Mouse (Mus musculus): ENCODE data around the gene Exo5. TPM values are rescaled to one million over a fixed set of nuclear protein-coding genes. Genes with fewer than 3 reads are reported as not detected.
A peak's percentile ranks its signal among the peaks of the same experiment; 100 is the strongest.

Exo5 gene
- polyA plus RNA-seq, 1 experiment from 2014 or later = 22.4 TPM

DNA sequence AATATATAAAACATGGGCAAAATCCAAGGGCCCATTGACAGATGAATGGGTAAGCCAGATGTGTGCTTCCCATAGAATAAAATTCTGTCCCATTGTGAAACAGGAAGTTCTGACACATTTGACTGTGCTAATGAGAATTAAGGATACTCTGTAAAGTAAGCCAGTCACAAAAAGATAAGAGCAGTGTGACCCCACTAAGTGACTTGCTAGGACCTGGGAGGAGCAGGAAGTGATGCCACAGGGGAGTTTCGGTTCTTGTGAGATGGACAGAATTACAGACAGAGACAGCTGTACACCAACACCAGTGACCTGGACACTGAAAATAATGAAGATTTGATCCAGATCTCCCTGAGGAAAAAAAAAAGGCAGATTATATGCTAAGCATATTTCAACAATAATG lies 11.0 kb downstream of the Exo5 start:
- H3K9ac ChIP-seq (ENCODE audit: low read length) = no peak overlapping the region
- no peaks in the 10 kb centered on the region for H3K4me1 ChIP-seq (replicated peaks; ENCODE audit: control insufficient read depth, insufficient read depth, low read length)
- WGBS = 74% methylated on average over 1 of the region's 1 CpGs
- ATAC-seq (replicated peaks; ENCODE audit: low FRiP score, low TSS enrichment, low read depth) = no peak
- H3K27me3 ChIP-seq (replicated peaks; ENCODE audit: control insufficient read depth, insufficient read depth, low read length) = no peaks in the 10 kb centered on the region
- H3K4me2 ChIP-seq (ENCODE audit: low read length) = no peak overlapping the region
- H3K9me3 ChIP-seq (ENCODE audit: control insufficient read depth, low read length) = no peaks in the 10 kb centered on the region
- H3K4me3 ChIP-seq (ENCODE audit: low read depth, low read length) = no peak overlapping the region
- H3K27ac ChIP-seq (ENCODE audit: low read depth) = no peak overlapping the region
- DNase-seq (ENCODE audit: low spot score) = no peak
- no peaks in the 10 kb centered on the region for H3K36me3 ChIP-seq (ENCODE audit: control insufficient read depth, insufficient read depth, low read length)

DNA sequence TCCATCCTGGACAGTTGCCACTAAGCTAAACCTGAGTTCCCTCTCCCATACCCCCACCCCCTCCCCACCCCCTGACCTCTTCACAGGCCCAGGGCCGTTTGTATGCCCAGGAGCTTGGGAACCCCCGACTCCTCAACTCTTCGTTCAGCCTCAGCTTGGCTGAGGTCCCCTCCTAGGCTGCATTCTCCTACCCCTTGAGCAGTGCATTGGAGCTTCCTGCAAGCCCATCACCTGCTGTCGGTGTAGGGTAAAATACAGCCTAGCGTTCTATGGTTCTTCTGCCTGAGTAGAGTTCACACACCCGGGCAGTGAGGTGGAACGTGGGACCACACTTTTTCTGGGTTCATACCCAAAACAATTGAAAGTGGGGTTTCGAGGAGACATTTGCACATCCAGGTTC lies 11.4 kb downstream of the Exo5 start:
- Histone ChIP-seq H3K9me3 (ENCODE audit: control insufficient read depth, low read length) (no peaks in the 10 kb centered on the region), H3K27ac (ENCODE audit: low read depth) (no peak overlapping the region), H3K27me3 (replicated peaks; ENCODE audit: control insufficient read depth, insufficient read depth, low read length) (no peaks in the 10 kb centered on the region), H3K4me1 (replicated peaks; ENCODE audit: control insufficient read depth, insufficient read depth, low read length) (no peaks in the 10 kb centered on the region), H3K9ac (ENCODE audit: low read length) (no peak overlapping the region), H3K4me3 (ENCODE audit: low read depth, low read length) (no peak overlapping the region), H3K4me2 (ENCODE audit: low read length) (no peak overlapping the region), H3K36me3 (ENCODE audit: control insufficient read depth, insufficient read depth, low read length) (no peaks in the 10 kb centered on the region)
- WGBS = 58% methylated on average over 8 of the region's 8 CpGs
- ATAC-seq (replicated peaks; ENCODE audit: low FRiP score, low TSS enrichment, low read depth) = no peak
- no peak for DNase-seq (ENCODE audit: low spot score)

DNA sequence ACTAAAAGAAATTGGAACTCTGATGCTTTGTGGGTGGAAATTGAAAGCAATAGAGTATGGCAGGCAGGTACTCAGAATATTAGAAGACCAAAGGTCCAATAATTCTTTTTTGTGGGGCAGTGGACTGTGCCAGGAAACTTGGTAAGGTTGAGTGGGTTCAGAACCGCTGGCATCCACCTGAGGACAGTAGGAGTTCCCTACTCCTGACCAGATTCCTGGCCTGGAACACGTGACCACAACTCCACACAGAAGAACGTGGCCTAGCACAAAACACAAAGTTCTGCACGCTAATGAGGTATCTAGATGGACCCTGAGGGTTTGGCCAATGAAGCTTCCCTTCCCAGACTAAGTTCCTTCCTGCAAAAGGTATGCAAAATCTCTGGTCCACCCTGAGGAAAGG lies 12.0 kb downstream of the Exo5 start:
- no peaks in the 10 kb centered on the region for H3K9me3 ChIP-seq (ENCODE audit: control insufficient read depth, low read length)
- H3K36me3 ChIP-seq (ENCODE audit: control insufficient read depth, insufficient read depth, low read length) = no peaks in the 10 kb centered on the region
- no peaks in the 10 kb centered on the region for H3K27me3 ChIP-seq (replicated peaks; ENCODE audit: control insufficient read depth, insufficient read depth, low read length)
- H3K4me1 ChIP-seq (replicated peaks; ENCODE audit: control insufficient read depth, insufficient read depth, low read length) = no peaks in the 10 kb centered on the region
- DNase-seq (ENCODE audit: low spot score) (no peak), ATAC-seq (replicated peaks; ENCODE audit: low FRiP score, low TSS enrichment, low read depth) (no peak)
- no peak overlapping the region for H3K27ac ChIP-seq (ENCODE audit: low read depth)
- H3K9ac ChIP-seq (ENCODE audit: low read length) = no peak overlapping the region
- WGBS = 58% methylated on average over 4 of the region's 4 CpGs
- H3K4me2 ChIP-seq (ENCODE audit: low read length) = no peak overlapping the region
- no peak overlapping the region for H3K4me3 ChIP-seq (ENCODE audit: low read depth, low read length)

DNA sequence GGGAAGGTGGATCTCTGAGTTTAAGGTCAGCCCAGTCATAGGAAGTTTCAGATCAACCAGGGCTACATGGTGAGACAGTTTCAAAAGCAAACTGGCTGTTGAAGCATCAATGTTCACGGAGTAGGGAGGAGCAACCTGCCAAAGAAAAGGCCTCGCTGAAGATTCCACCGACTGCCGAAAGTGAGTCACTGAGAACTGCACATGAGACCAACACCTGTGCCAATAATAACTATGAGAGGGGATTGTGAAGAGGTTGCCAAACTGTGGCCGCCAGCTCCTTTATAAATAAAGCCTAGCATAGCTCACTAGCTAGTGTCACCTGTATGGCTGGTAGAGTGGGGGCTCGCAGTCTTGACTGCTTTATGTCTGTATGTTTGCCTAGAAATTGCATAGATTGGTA lies 13.7 kb downstream of the Exo5 start:
- DNase-seq (ENCODE audit: low spot score) (no peak), ATAC-seq (replicated peaks; ENCODE audit: low FRiP score, low TSS enrichment, low read depth) (no peak)
- no peak overlapping the region for H3K27ac ChIP-seq (ENCODE audit: low read depth)
- WGBS = 88% methylated on average over 6 of the region's 6 CpGs
- H3K4me3 ChIP-seq (ENCODE audit: low read depth, low read length) = no peak overlapping the region
- H3K36me3 ChIP-seq (ENCODE audit: control insufficient read depth, insufficient read depth, low read length) = no peaks in the 10 kb centered on the region
- no peaks in the 10 kb centered on the region for H3K27me3 ChIP-seq (replicated peaks; ENCODE audit: control insufficient read depth, insufficient read depth, low read length)
- no peak overlapping the region for H3K4me2 ChIP-seq (ENCODE audit: low read length)
- no peak overlapping the region for H3K9ac ChIP-seq (ENCODE audit: low read length)
- H3K9me3 ChIP-seq (ENCODE audit: control insufficient read depth, low read length) = no peaks in the 10 kb centered on the region
- H3K4me1 ChIP-seq (replicated peaks; ENCODE audit: control insufficient read depth, insufficient read depth, low read length) = no peaks in the 10 kb centered on the region

DNA sequence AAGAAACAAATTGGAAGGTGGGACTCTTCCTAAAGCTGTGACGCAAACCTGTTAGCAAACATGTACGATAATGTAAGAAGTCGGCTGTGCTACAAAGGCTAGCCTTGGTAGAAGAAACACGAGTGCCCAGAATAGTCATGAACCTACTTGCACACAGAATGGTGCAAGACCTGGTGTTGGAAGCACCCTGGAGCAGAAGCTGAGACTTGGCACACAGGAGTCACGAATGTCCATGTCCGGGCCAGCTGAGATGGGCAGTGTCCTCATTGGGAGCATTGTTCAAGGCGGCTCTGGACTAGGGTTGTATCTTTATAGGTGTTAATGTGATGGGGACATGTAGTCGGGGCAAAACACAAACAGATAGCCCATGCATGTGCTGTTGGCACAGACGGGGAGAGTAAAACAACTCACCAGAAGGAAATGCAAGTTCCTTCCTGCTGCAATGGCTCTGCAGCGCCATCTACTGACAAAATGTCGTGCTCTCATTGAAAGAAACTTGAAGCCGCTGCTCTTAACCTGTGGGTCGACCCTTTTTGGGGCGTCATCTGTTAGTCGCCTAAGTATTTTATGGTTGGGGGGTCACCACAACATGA lies 15.2 kb downstream of the Exo5 start:
- Histone ChIP-seq H3K9me3 (ENCODE audit: control insufficient read depth, low read length) (no peaks in the 10 kb centered on the region), H3K4me2 (ENCODE audit: low read length) (no peak overlapping the region), H3K27ac (ENCODE audit: low read depth) (no peak overlapping the region), H3K4me1 (replicated peaks; ENCODE audit: control insufficient read depth, insufficient read depth, low read length) (no peaks in the 10 kb centered on the region), H3K27me3 (replicated peaks; ENCODE audit: control insufficient read depth, insufficient read depth, low read length) (no peaks in the 10 kb centered on the region), H3K9ac (ENCODE audit: low read length) (no peak overlapping the region), H3K36me3 (ENCODE audit: control insufficient read depth, insufficient read depth, low read length) (no peaks in the 10 kb centered on the region), H3K4me3 (ENCODE audit: low read depth, low read length) (no peak overlapping the region)
- DNase-seq (ENCODE audit: low spot score) = peak; percentile 92
- WGBS = 32% methylated on average over 15 of the region's 15 CpGs
- no peak for ATAC-seq (replicated peaks; ENCODE audit: low FRiP score, low TSS enrichment, low read depth)

DNA sequence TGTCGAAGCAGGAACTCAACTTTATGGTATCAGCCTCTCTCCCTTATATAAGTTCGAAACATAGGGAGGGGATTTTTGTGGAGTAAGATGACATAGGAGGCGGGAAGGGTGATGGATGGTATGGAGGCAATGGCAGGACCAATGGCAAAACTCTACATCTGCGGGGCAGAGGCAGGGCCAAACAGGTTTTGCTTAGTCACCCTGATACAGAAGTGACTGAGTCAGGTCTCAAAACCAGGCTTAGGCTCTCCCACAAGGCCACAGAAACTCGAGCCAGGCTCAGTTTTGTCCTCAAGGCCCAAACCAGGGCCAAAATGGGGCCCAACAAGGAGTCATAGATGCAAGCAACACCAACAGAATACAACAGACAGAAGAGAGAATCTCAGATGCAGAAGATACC lies 19.2 kb downstream of the Exo5 start:
- Histone ChIP-seq H3K4me1 (replicated peaks; ENCODE audit: control insufficient read depth, insufficient read depth, low read length) (no peaks in the 10 kb centered on the region), H3K9me3 (ENCODE audit: control insufficient read depth, low read length) (no peaks in the 10 kb centered on the region), H3K9ac (ENCODE audit: low read length) (no peak overlapping the region), H3K27ac (ENCODE audit: low read depth) (no peak overlapping the region), H3K4me2 (ENCODE audit: low read length) (no peak overlapping the region), H3K4me3 (ENCODE audit: low read depth, low read length) (no peak overlapping the region), H3K36me3 (ENCODE audit: control insufficient read depth, insufficient read depth, low read length) (no peaks in the 10 kb centered on the region), H3K27me3 (replicated peaks; ENCODE audit: control insufficient read depth, insufficient read depth, low read length) (no peaks in the 10 kb centered on the region)
- DNase-seq (ENCODE audit: low spot score) (no peak), ATAC-seq (replicated peaks; ENCODE audit: low FRiP score, low TSS enrichment, low read depth) (no peak)
- 85% methylated on average over 5 of the region's 5 CpGs for WGBS

DNA sequence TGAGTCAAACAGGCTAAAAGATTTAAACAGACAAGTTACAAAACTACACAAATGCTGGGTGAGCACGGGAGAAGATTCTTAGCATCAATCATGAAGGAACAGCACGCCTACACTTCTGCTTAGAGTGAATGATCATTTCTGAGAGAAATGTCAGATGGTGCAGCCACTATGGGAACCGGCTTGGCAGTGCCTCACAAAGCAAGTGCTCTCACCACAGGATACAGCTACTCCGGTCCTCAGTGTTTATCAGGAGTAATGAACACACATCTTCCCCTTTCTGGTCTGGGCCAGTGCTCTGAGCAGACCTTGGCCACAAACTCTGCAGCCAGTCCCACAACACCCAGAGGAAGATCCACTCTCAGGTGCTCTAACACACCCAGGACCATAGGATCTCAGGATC lies 20.3 kb downstream of the Exo5 start:
- WGBS = 38% methylated on average over 4 of the region's 4 CpGs
- no peak for ATAC-seq (replicated peaks; ENCODE audit: low FRiP score, low TSS enrichment, low read depth)
- H3K9ac ChIP-seq (ENCODE audit: low read length) = no peak overlapping the region

DNA sequence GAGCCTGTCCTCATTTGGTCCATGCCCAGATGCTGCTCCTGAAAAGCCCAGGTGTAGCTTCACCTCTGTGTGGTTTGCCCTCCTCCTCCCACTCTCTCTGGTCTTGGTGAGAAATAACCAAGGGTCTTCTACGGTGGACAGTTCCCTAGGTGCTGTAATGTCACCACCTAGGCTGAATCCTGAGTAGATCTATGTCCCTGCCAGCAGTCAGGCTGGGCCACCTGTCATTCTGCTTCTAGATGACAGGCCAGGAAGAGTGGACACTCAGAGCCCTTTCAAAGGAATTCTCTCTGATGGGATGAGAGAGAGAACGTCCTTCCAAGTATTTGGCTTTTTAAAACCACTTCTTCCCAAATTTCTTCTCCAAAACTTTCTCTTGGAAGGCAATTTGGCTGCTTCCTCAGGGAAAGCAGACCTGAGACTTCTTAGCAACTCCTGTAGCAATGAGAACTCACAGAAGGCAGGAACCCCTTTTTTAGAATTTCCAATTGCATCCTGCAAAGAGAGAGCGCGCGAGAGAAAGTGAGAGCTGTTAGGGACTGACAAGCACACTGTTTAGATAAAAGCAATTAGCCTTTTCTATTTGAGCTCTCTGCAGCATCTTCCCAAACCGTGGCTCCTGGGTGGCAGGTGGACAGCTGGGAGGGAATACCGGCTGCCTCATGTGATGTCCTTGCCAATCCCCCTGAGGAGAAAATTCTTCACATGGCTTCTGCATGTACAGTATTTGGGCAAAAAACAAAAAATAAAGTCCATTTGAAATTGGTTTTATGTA lies 28.8 kb downstream of the Exo5 start:
- H3K9me3 ChIP-seq (ENCODE audit: control insufficient read depth, low read length) = no peaks in the 10 kb centered on the region
- WGBS = 63% methylated on average over 7 of the region's 7 CpGs

More for the DNA sequence above, 20.3 kb downstream of the Exo5 start:
- no peak overlapping the region for H3K4me3 ChIP-seq (ENCODE audit: low read depth, low read length)
- no peak overlapping the region for H3K27ac ChIP-seq (ENCODE audit: low read depth)
- H3K36me3 ChIP-seq (ENCODE audit: control insufficient read depth, insufficient read depth, low read length) = no peaks in the 10 kb centered on the region
- no peaks in the 10 kb centered on the region for H3K9me3 ChIP-seq (ENCODE audit: control insufficient read depth, low read length)
- no peaks in the 10 kb centered on the region for H3K27me3 ChIP-seq (replicated peaks; ENCODE audit: control insufficient read depth, insufficient read depth, low read length)
- DNase-seq (ENCODE audit: low spot score) = no peak
- no peaks in the 10 kb centered on the region for H3K4me1 ChIP-seq (replicated peaks; ENCODE audit: control insufficient read depth, insufficient read depth, low read length)
- no peak overlapping the region for H3K4me2 ChIP-seq (ENCODE audit: low read length)

DNA sequence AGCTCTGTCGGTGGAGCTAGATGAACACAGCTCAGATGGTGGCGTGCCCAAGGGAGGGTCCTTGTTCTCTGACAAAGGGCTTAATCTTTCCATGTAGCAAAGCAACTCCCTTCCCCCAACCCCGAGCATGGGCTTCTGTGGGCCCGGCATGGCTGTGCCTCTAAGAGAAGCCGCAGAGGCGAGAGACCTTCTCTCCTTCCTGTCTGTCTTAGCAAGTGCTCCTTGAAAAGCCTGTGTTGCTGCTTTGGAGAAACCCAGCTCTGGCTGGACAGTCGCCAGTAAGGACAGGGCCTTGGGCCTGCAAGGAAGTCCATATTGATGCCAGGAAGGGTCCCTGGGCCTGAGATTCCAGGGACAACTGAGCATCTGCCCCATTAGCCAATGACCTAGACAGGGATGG lies 29.6 kb downstream of the Exo5 start:
- ATAC-seq (replicated peaks; ENCODE audit: low FRiP score, low TSS enrichment, low read depth) (no peak), DNase-seq (ENCODE audit: low spot score) (no peak)
- WGBS = 81% methylated on average over 7 of the region's 7 CpGs
- no peaks in the 10 kb centered on the region for H3K36me3 ChIP-seq (ENCODE audit: control insufficient read depth, insufficient read depth, low read length)
- no peaks in the 10 kb centered on the region for H3K4me1 ChIP-seq (replicated peaks; ENCODE audit: control insufficient read depth, insufficient read depth, low read length)
- H3K27me3 ChIP-seq (replicated peaks; ENCODE audit: control insufficient read depth, insufficient read depth, low read length) = no peaks in the 10 kb centered on the region
- no peaks in the 10 kb centered on the region for H3K9me3 ChIP-seq (ENCODE audit: control insufficient read depth, low read length)
- H3K9ac ChIP-seq (ENCODE audit: low read length) = no peak overlapping the region
- H3K4me2 ChIP-seq (ENCODE audit: low read length) = no peak overlapping the region
- H3K27ac ChIP-seq (ENCODE audit: low read depth) = no peak overlapping the region
- no peak overlapping the region for H3K4me3 ChIP-seq (ENCODE audit: low read depth, low read length)

More for the DNA sequence above, 28.8 kb downstream of the Exo5 start:
- ATAC-seq (replicated peaks; ENCODE audit: low FRiP score, low TSS enrichment, low read depth) (no peak), DNase-seq (ENCODE audit: low spot score) (no peak)
- no peak overlapping the region for H3K27ac ChIP-seq (ENCODE audit: low read depth)
- no peak overlapping the region for H3K4me3 ChIP-seq (ENCODE audit: low read depth, low read length)
- H3K4me1 ChIP-seq (replicated peaks; ENCODE audit: control insufficient read depth, insufficient read depth, low read length) = no peaks in the 10 kb centered on the region
- H3K4me2 ChIP-seq (ENCODE audit: low read length) = no peak overlapping the region
- H3K9ac ChIP-seq (ENCODE audit: low read length) = no peak overlapping the region
- no peaks in the 10 kb centered on the region for H3K36me3 ChIP-seq (ENCODE audit: control insufficient read depth, insufficient read depth, low read length)
- no peaks in the 10 kb centered on the region for H3K27me3 ChIP-seq (replicated peaks; ENCODE audit: control insufficient read depth, insufficient read depth, low read length)

Data from intestine, embryonic 14.5 days (tissue).